9 mouse cellular contexts compared by ENCODE assay signal in the genomic region with DNA sequence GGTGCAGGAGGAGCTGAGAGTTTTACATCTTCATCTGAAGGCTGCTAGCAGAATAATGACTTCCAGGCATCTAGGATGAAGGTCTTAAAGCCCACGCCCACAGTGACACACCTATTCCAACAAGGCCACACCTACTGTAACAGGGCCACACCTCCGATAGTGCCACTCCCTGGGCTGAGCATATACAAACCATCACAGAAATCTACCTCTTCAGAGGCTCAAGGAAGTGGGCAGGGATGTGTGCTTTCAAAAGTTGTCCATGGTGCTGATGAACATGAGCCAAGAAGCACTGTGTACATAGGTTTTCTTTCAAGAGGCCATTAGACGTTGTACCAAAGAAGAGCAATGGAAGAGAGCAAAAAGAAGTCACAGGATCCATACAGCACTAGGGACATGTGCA.
"Had no signal": no experiment of that assay in that cellular context is flagged by ENCODE, and none has a peak within 500 bp of the region (broad histone marks: within the 10 kb centered on the region; RNA-seq: fewer than 3 reads in every experiment).

No protein-coding gene starts in this region.

- DNase-seq: kidney, adult 8-10 months; kidney, postnatal 36 days; layer of hippocampus, adult 9-11 months; layer of hippocampus, postnatal 36 days; lung, postnatal 14 days; right cerebral cortex, adult 18-20 months; right cerebral cortex, postnatal 25 days; thymus, adult 18-20 months; thymus, postnatal 14 days had no signal
